Mouse (Mus musculus) liver, embryonic 16.5 days (tissue): Measurements from ENCODE around the gene Kcnc4. TPM values are rescaled to one million over a fixed set of nuclear protein-coding genes. Genes with fewer than 3 reads are reported as not detected.

Experiments
- ATAC-seq: fragments of 200-750 bp; cut with Nextera tagmentation; 2 replicates; pipeline ENCODE4 v1.8.0; 2017; ENCODE audit warnings: low read depth, mild to moderate bottlenecking, moderate number of reproducible peaks, moderate library complexity
- H3K27ac ChIP-seq: fragments of 300-500 bp; sonication (generic); 2 replicates; pipeline ENCODE4 v1.5.1; 2014; ENCODE audit warnings: mild to moderate bottlenecking, low read length
- H3K27me3 ChIP-seq: fragments of 300-500 bp; sonication (generic); 2 replicates; pipeline ENCODE4 v1.6.1; 2014; ENCODE audit warnings: low read depth, low read length, mixed read lengths; ENCODE audit not compliant: control insufficient read depth, insufficient read depth
- H3K36me3 ChIP-seq: fragments of 300-500 bp; sonication (generic); 2 replicates; pipeline ENCODE4 v1.6.1; 2014; ENCODE audit warnings: mild to moderate bottlenecking; ENCODE audit not compliant: control insufficient read depth, insufficient read depth
- H3K4me1 ChIP-seq: fragments of 300-500 bp; sonication (generic); 2 replicates; pipeline ENCODE4 v1.6.1; 2014; ENCODE audit warnings: low read depth, low read length, mixed read lengths; ENCODE audit not compliant: control insufficient read depth
- H3K4me2 ChIP-seq: fragments of 300-500 bp; sonication (generic); 2 replicates; pipeline ENCODE4 v1.6.1; 2014; ENCODE audit warnings: low read depth, low read length, mixed read lengths
- H3K4me3 ChIP-seq: fragments of 300-500 bp; sonication (generic); 2 replicates; pipeline ENCODE4 v1.5.1; 2014; ENCODE audit warnings: low read depth, mild to moderate bottlenecking, low read length
- H3K9ac ChIP-seq: fragments of 300-500 bp; sonication (generic); 2 replicates; pipeline ENCODE4 v1.6.1; 2014; ENCODE audit warnings: low read depth, low read length
- H3K9me3 ChIP-seq: fragments of 300-500 bp; sonication (generic); replicated peaks from 2 replicates; pipeline ENCODE4 v1.6.1; 2016; ENCODE audit warnings: low read length; ENCODE audit not compliant: control insufficient read depth
- WGBS: fragments of 180-500 bp; shearing (Covaris S2); extraction: QIAGEN DNeasy Blood & Tissue Kit; methylation state at CpG from one replicate; pipeline ENCODE4 v1.1.7; 2014; ENCODE audit not compliant: insufficient replicate concordance; 5-methylcytosine and 5-hydroxymethylcytosine counted together
- polyA plus RNA-seq: library from polyadenylated mRNA; unstranded; fragments of >200 nt; fragmentation: Nextera tagmentation; extraction: Ambion mirVana; gene quantifications from 2 replicates; pipeline ENCODE4 v1.2.1, GENCODE M21; 2015

The Kcnc4 gene
- polyA plus RNA-seq = 0.02 TPM in 1 of 2 replicates, not detected in the other

GRCm38 (mm10) chr3:107459196-107459772 lies at the start of gene Kcnc4:
Kcnc4 (minus strand) TSS chr3:107459552.
- ATAC-seq = no peak
- H3K9ac ChIP-seq = no peak within 1 kb of the TSS
- H3K27ac ChIP-seq = no peak within 1 kb of the TSS
- peak within 1 kb of the TSS; percentile 15; the same call in 1 of the 2 replicates for H3K4me2 ChIP-seq
- WGBS = 2% methylated on average over 68 of the region's 68 CpGs
- H3K27me3 ChIP-seq = peaks cover 65% of the 10 kb centered on the region
- peak within 1 kb of the TSS; percentile 22; the same call in 1 of the 2 replicates for H3K4me3 ChIP-seq
- H3K36me3 ChIP-seq = no peaks in the 10 kb centered on the region
- no peaks in the 10 kb centered on the region for H3K9me3 ChIP-seq
- H3K4me1 ChIP-seq = no peaks in the 10 kb centered on the region; the same call in 1 of the 2 replicates

GRCm38 (mm10) chr3:107508696-107509095 lies 49.3 kb upstream of the Kcnc4 start:
- Histone ChIP-seq H3K27ac (no peak overlapping the region), H3K4me3 (no peak overlapping the region), H3K4me1 (no peaks in the 10 kb centered on the region), H3K9ac (no peak overlapping the region), H3K4me2 (no peak overlapping the region), H3K36me3 (no peaks in the 10 kb centered on the region), H3K9me3 (no peaks in the 10 kb centered on the region), H3K27me3 (no peaks in the 10 kb centered on the region)
- ATAC-seq = no peak
- 49% methylated on average over 8 of the region's 8 CpGs for WGBS

GRCm38 (mm10) chr3:107507966-107508365 lies 48.6 kb upstream of the Kcnc4 start:
- Histone ChIP-seq H3K9ac (no peak overlapping the region), H3K27ac (no peak overlapping the region), H3K27me3 (no peaks in the 10 kb centered on the region), H3K9me3 (no peaks in the 10 kb centered on the region), H3K4me1 (no peaks in the 10 kb centered on the region), H3K4me3 (no peak overlapping the region), H3K4me2 (no peak overlapping the region), H3K36me3 (no peaks in the 10 kb centered on the region)
- ATAC-seq = no peak
- 61% methylated on average over 9 of the region's 9 CpGs for WGBS

DNA sequence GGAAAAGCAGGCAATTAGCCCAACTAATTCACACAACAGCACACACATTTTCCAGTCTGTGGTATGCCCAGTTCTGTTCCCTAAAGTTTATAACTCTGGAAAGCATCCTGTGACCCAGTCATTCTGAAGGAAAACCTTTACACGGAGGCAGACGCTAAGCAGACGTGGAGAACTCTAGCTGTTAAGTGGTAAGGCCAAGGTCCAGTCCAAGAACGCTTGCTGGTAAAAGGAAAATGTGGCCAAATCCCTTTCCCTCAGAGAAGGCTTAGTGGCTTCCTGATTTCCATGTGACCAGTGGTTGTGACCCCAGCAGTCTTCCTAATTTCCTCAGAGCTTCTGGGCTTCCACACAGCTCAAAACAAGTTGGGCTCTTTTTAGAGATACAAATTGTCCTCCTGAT lies 47.2 kb upstream of the Kcnc4 start:
- 59% methylated on average over 4 of the region's 4 CpGs for WGBS

DNA sequence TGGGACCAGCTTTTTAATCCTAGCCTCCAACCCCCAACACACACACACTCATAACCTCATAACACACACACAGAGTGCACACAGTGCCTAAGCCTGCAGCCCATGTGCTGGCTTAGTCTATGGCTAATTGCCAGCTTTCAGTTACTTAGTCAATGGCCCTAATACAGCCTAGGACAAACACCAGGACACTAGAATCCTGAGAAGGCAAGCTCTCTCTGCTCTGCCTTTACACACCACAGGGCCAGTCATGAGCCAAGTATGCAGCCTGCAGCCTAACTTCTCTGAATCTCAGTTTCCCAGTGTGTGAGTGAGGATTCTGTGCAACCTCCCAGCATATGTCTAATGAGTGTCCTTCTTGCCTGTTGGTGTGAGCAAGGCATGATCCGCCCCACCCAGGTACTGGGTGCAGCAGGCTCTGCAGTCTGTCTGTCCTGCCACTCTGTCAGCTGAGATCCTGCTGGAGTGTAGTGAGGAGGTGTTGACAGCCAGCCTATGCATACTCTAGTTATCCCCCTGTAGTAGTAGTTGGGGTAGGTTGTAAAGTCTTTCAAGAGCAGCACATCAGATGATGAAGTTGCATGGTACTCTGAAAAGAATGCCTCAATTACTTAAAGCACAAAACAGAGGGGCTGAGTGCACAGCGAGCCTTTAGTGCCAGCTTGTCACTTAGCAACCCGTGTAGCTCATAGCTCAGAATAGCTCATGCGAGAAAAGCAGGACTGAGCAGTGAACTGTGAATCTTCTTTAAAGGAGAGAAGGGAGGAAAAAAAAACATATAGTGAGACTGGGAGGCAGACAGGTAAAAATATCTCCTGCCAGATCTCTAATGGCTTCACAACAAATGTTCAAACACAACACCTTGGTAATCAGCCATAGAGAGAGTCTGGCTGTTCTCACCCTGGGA lies 46.4 kb upstream of the Kcnc4 start:
- no peak for ATAC-seq
- Histone ChIP-seq H3K9ac (no peak overlapping the region), H3K27me3 (no peaks in the 10 kb centered on the region), H3K4me3 (no peak overlapping the region), H3K4me2 (no peak overlapping the region), H3K27ac (no peak overlapping the region), H3K4me1 (no peaks in the 10 kb centered on the region), H3K36me3 (no peaks in the 10 kb centered on the region), H3K9me3 (no peaks in the 10 kb centered on the region)
- 61% methylated on average over 4 of the region's 4 CpGs for WGBS

More for the DNA sequence above, 47.2 kb upstream of the Kcnc4 start:
- Histone ChIP-seq H3K4me2 (no peak overlapping the region), H3K4me1 (no peaks in the 10 kb centered on the region), H3K9me3 (no peaks in the 10 kb centered on the region), H3K27me3 (no peaks in the 10 kb centered on the region), H3K27ac (no peak overlapping the region), H3K4me3 (no peak overlapping the region), H3K9ac (no peak overlapping the region), H3K36me3 (no peaks in the 10 kb centered on the region)
- ATAC-seq = no peak

GRCm38 (mm10) chr3:107504542-107504941 lies 45.2 kb upstream of the Kcnc4 start:
- no peak overlapping the region for H3K9ac ChIP-seq
- H3K36me3 ChIP-seq = no peaks in the 10 kb centered on the region
- H3K4me3 ChIP-seq = no peak overlapping the region
- no peak overlapping the region for H3K27ac ChIP-seq
- H3K4me1 ChIP-seq = no peaks in the 10 kb centered on the region
- ATAC-seq = no peak
- H3K9me3 ChIP-seq = no peaks in the 10 kb centered on the region
- no peaks in the 10 kb centered on the region for H3K27me3 ChIP-seq
- H3K4me2 ChIP-seq = no peak overlapping the region
- 40% methylated on average over 1 of the region's 1 CpGs for WGBS

GRCm38 (mm10) chr3:107503716-107504115 lies 44.4 kb upstream of the Kcnc4 start:
- no peak overlapping the region for H3K27ac ChIP-seq
- no peak overlapping the region for H3K4me3 ChIP-seq
- no peaks in the 10 kb centered on the region for H3K27me3 ChIP-seq
- H3K36me3 ChIP-seq = no peaks in the 10 kb centered on the region
- no peaks in the 10 kb centered on the region for H3K4me1 ChIP-seq
- no peak overlapping the region for H3K4me2 ChIP-seq
- 51% methylated on average over 2 of the region's 2 CpGs for WGBS
- H3K9me3 ChIP-seq = no peaks in the 10 kb centered on the region
- no peak overlapping the region for H3K9ac ChIP-seq
- ATAC-seq = no peak

GRCm38 (mm10) chr3:107501702-107502151 lies 42.4 kb upstream of the Kcnc4 start:
- 40% methylated on average over 7 of the region's 7 CpGs for WGBS
- no peak for ATAC-seq

GRCm38 (mm10) chr3:107500301-107500700 lies 40.9 kb upstream of the Kcnc4 start:
- no peak overlapping the region for H3K27ac ChIP-seq
- no peak overlapping the region for H3K9ac ChIP-seq
- 75% methylated on average over 11 of the region's 11 CpGs for WGBS
- no peak overlapping the region for H3K4me2 ChIP-seq
- no peak for ATAC-seq
- no peaks in the 10 kb centered on the region for H3K27me3 ChIP-seq
- no peak overlapping the region for H3K4me3 ChIP-seq
- no peaks in the 10 kb centered on the region for H3K4me1 ChIP-seq
- H3K36me3 ChIP-seq = no peaks in the 10 kb centered on the region
- H3K9me3 ChIP-seq = no peaks in the 10 kb centered on the region

More at GRCm38 (mm10) chr3:107501702-107502151, 42.4 kb upstream of the Kcnc4 start:
- Histone ChIP-seq H3K4me1 (no peaks in the 10 kb centered on the region), H3K9ac (no peak overlapping the region), H3K4me3 (no peak overlapping the region), H3K27ac (no peak overlapping the region), H3K9me3 (no peaks in the 10 kb centered on the region), H3K36me3 (no peaks in the 10 kb centered on the region), H3K4me2 (no peak overlapping the region), H3K27me3 (no peaks in the 10 kb centered on the region)
